Mouse (Mus musculus) kidney, postnatal 14 days (tissue): ENCODE measurements around the gene Ormdl3.

Experiments used
- DNase-seq: peaks from one replicate; pipeline ENCODE4 v3.0.0; 2022; ENCODE audit warnings: mixed read lengths

Gene Ormdl3

GRCm38 (mm10) chr11:98549363-98549762 is 37.8 kb downstream of the Ormdl3 start:
- DNase-seq: no peak

GRCm38 (mm10) chr11:98547308-98547693 is 39.9 kb downstream of the Ormdl3 start:
- no peak for DNase-seq

DNA sequence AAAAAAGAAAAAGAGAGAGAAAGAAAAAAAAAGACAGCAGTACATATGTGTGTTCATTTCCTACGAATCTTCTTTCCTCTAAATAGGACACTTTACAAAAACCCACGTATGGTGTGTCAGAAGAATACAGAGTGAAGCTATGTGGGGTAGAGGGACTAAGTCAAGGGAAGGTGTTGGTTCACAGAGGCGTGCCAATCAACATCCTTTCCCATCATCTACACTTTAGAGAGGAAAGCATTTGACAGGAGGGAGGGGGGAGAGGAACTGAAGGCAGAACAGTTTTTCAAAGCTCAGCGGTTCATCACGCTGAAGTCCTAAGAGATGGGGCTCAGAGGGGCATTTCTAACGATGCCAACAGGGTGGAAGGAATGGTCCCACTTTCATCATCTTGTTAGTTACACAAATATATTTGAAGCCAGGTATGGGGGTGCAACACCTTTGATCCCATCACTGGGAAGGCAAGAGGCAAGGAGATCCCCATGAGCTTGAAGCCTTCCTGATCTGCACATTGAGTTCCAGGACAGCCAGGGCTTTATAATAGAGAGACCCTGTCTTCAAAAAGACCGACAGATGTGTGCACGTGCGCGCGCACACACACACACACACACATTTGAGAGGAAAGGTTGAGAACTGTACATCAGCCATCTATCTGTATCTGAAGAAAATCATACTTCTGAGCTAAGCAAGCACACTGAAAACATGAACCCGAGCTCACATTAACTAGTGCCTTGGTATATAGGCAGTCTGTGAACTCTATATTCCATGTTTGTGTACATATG is 40.5 kb downstream of the Ormdl3 start:
- DNase-seq: no peak

DNA sequence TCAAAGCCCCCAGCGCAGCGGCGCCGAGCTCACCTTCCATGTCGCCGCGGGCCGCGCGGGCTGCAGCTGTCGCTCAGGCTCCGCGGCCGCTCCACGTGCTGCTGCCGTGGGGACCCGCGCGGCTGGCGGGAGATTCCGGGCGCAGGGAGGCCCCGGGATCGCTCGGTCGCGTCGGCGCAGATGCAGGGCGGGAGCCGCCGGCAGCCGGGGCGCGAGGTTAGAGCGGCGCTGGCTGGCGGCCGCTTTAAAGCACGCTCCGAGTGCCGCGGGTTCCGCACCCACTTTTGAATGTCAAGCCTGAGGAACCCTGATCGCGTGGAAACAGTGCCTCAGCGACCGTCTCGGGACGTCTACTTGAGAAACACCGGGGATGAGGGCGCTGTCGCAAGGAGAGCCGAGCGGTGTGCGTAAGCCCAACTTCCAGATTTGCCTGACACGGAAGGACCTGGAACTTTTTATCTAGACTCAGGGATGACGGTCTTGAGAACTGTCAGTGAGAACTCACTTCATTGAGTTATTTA is 41.4 kb downstream of the Ormdl3 start, which contains the start of gene Ikzf3:
Ikzf3 (minus strand) TSS at position 321 of the 521 bp plus-strand sequence.
- peak; percentile 29 for DNase-seq

GRCm38 (mm10) chr11:98544890-98545677 is 42.1 kb downstream of the Ormdl3 start:
- no peak for DNase-seq

DNA sequence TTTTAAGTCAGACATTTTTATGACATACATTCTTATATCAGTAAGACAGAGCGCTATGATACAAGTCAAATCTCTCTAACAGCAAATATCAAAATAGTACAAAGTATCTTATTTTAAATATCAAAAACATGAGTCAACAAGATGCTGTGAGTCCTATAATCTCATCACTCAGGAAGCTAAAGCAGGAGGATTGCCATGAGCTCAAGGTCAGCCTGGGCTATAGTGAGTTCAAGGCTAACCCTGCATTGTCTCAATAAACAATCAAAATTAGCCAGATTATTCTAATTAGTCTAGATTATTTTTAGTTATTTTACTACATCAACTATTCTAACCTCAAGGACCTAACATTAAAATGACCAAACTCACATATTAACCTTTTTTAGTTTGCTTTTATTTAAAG is 43.8 kb downstream of the Ormdl3 start:
- no peak for DNase-seq

- DNase-seq: no peak
These were observed 44.6 kb downstream of the Ormdl3 start for GRCm38 (mm10) chr11:98542553-98542952.

DNA sequence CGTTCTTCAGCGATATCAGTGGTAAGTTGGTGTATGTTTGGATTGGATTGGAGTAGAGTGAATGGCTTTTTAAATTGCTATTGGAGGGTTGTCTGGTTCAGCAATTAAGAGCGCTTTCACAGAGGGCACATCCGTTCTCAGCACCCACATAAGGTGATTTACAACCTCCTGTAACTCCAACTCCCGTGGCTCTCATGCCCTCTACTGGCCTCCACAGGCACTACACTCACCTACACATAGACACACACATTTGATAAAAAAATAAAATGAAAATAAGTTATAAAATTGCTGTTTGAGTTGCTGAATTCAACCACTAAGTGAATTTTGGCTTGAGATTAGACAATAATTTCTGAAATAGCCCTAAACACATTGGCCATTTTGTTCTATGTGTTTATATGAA is 46.8 kb downstream of the Ormdl3 start:
- DNase-seq: no peak

GRCm38 (mm10) chr11:98537480-98538034 is 49.6 kb downstream of the Ormdl3 start:
- DNase-seq: no peak
